Mouse (Mus musculus): ENCODE data around the gene Gp1bb. TPM values are rescaled to one million over a fixed set of nuclear protein-coding genes. Genes with fewer than 3 reads are reported as not detected.

Gene Gp1bb
- total and polyA plus RNA-seq, 3 experiments, result 0.14 to 0.35 TPM; not detected in 1

GRCm38 (mm10) chr16:18588738-18589055, 33.5 kb downstream of the Gp1bb start:
- H3K79me2 ChIP-seq (ENCODE audit: control insufficient read depth, insufficient read depth, low read length, poor library complexity), result no peaks in the 10 kb centered on the region
- TF ChIP-seq TBP (IDR thresholded peaks at IDR 0.05; ENCODE audit: low read depth, low read length), result no peak
- no peak for DNase-seq (ENCODE audit: low read depth, low spot score)
- H3K36me3 ChIP-seq (ENCODE audit: control insufficient read depth in 1 of 2, insufficient read depth in 2 of 2, low read length in 2 of 2), result no peaks in the 10 kb centered on the region
- H3K4me1 ChIP-seq (ENCODE audit: control insufficient read depth in 1 of 2, insufficient read depth in 2 of 2, low read length in 2 of 2), result no peaks in the 10 kb centered on the region
- no peaks in the 10 kb centered on the region for H3K27me3 ChIP-seq (ENCODE audit: control insufficient read depth in 1 of 2, insufficient read depth in 2 of 2, low read length in 2 of 2)
- no peak overlapping the region for H3K4me3 ChIP-seq (ENCODE audit: control insufficient read depth in 1 of 2, insufficient read depth in 1 of 2, low read depth in 2 of 2, low read length in 2 of 2)
- H3K9ac ChIP-seq (ENCODE audit: control insufficient read depth, low read depth, low read length, poor library complexity, severe bottlenecking), result no peak overlapping the region
- no peaks in the 10 kb centered on the region for H3K9me3 ChIP-seq (replicated peaks; ENCODE audit: insufficient read depth, low read length)
- H3K27ac ChIP-seq (ENCODE audit: control insufficient read depth, low read depth, low read length), result no peak overlapping the region

GRCm38 (mm10) chr16:18587847-18588737, 34.1 kb downstream of the Gp1bb start:
- TF ChIP-seq POLR2AphosphoS2 (IDR thresholded peaks at IDR 0.05; ENCODE audit: low read length), result no peak
- no peak for TF ChIP-seq MYC (IDR thresholded peaks at IDR 0.05; ENCODE audit: low read depth, low read length)
- TF ChIP-seq MAZ (IDR thresholded peaks at IDR 0.05; ENCODE audit: low read depth, low read length), result no peak
- TF ChIP-seq ZMIZ1 (IDR thresholded peaks at IDR 0.05; ENCODE audit: low read depth, low read length), result no peak
- no peak for TF ChIP-seq EP300 (IDR thresholded peaks at IDR 0.05; ENCODE audit: low read depth in 1 of 2, low read length in 2 of 2)
- no peak for TF ChIP-seq UBTF (IDR thresholded peaks at IDR 0.05; ENCODE audit: borderline replicate concordance, insufficient read depth, low read depth, low read length)
- TF ChIP-seq RAD21 (IDR thresholded peaks at IDR 0.05; ENCODE audit: low read depth, low read length), result no peak
- TF ChIP-seq ZNF384 (IDR thresholded peaks at IDR 0.05; ENCODE audit: low read depth, low read length), result no peak
- TF ChIP-seq MAX (IDR thresholded peaks at IDR 0.05; ENCODE audit: low read length), result no peak
- no peak for TF ChIP-seq SIN3A (IDR thresholded peaks at IDR 0.05; ENCODE audit: low read length)
- no peak for TF ChIP-seq HCFC1 (IDR thresholded peaks at IDR 0.05; ENCODE audit: low read depth, low read length)
- no peak for TF ChIP-seq RCOR1 (IDR thresholded peaks at IDR 0.05; ENCODE audit: low read depth, low read length)
- TF ChIP-seq JUND (IDR thresholded peaks at IDR 0.05; ENCODE audit: low read depth, low read length), result no peak
- no peak for TF ChIP-seq KAT2A (conservative IDR thresholded peaks at IDR 0.05; ENCODE audit: low read depth, low read length)
- no peak for TF ChIP-seq TBP (IDR thresholded peaks at IDR 0.05; ENCODE audit: low read depth, low read length)
- TF ChIP-seq ELF1 (IDR thresholded peaks at IDR 0.05; ENCODE audit: low read depth, low read length), result no peak
- DNase-seq (ENCODE audit: low read depth, low spot score), result no peak
- Histone ChIP-seq H3K27me3 (ENCODE audit: control insufficient read depth in 1 of 2, insufficient read depth in 2 of 2, low read length in 2 of 2) (no peaks in the 10 kb centered on the region), H3K4me1 (ENCODE audit: control insufficient read depth in 1 of 2, insufficient read depth in 2 of 2, low read length in 2 of 2) (no peaks in the 10 kb centered on the region), H3K9me3 (replicated peaks; ENCODE audit: insufficient read depth, low read length) (no peaks in the 10 kb centered on the region), H3K79me2 (ENCODE audit: control insufficient read depth, insufficient read depth, low read length, poor library complexity) (no peaks in the 10 kb centered on the region), H3K36me3 (ENCODE audit: control insufficient read depth in 1 of 2, insufficient read depth in 2 of 2, low read length in 2 of 2) (no peaks in the 10 kb centered on the region), H3K4me3 (ENCODE audit: control insufficient read depth in 1 of 2, insufficient read depth in 1 of 2, low read depth in 2 of 2, low read length in 2 of 2) (no peak overlapping the region), H3K9ac (ENCODE audit: control insufficient read depth, low read depth, low read length, poor library complexity, severe bottlenecking) (no peak overlapping the region), H3K27ac (ENCODE audit: control insufficient read depth, low read depth, low read length) (no peak overlapping the region)
